Mouse (Mus musculus): ENCODE results near the gene Fam163a. TPM values are rescaled to one million over a fixed set of nuclear protein-coding genes. Genes with fewer than 3 reads are reported as not detected.

Fam163a gene
- total RNA-seq, 1 experiment, result 0.09 TPM

- Histone ChIP-seq H3K36me3 (ENCODE audit: control insufficient read depth, insufficient read depth, low read length, poor library complexity, severe bottlenecking) (no peaks in the 10 kb centered on the region), H3K9me3 (ENCODE audit: control insufficient read depth, insufficient read depth, low read depth, low read length) (no peaks in the 10 kb centered on the region), H3K27ac (ENCODE audit: insufficient read depth, low read depth, low read length, poor library complexity, severe bottlenecking) (no peak overlapping the region), H3K4me3 (ENCODE audit: insufficient read depth in 1 of 2, low read depth in 1 of 2, low read length in 2 of 2, poor library complexity in 1 of 2, severe bottlenecking in 1 of 2) (no peak overlapping the region), H3K4me1 (ENCODE audit: control insufficient read depth in 2 of 2, insufficient read depth in 2 of 2, low read length in 2 of 2, poor library complexity in 1 of 2) (no peaks in the 10 kb centered on the region), H3K9ac (ENCODE audit: insufficient read depth, low read depth, low read length, poor library complexity, severe bottlenecking) (no peak overlapping the region)
- DNase-seq (ENCODE audit: low read depth, low spot score), result no peak
- no peak for TF ChIP-seq ZNF384 (IDR thresholded peaks at IDR 0.05; ENCODE audit: low read depth, low read length)
- no peak for TF ChIP-seq HCFC1 (IDR thresholded peaks at IDR 0.05; ENCODE audit: borderline replicate concordance, insufficient read depth, low read length)
- TF ChIP-seq MAFK (IDR thresholded peaks at IDR 0.05; ENCODE audit: insufficient read depth, low read depth, low read length), result no peak
- no peak for TF ChIP-seq CHD2 (IDR thresholded peaks at IDR 0.05; ENCODE audit: low read depth, low read length)
- no peak for TF ChIP-seq ZC3H11A (IDR thresholded peaks at IDR 0.05; ENCODE audit: borderline replicate concordance, low read depth, low read length)
- in situ Hi-C loops (cut with MboI; ENCODE audit: low sequenced_read_pairs in 2 of 2, unreplicated experiment in 2 of 2), result no loop called here
Observed at GRCm38 (mm10) chr1:156116770-156117169, 88.1 kb downstream of the Fam163a start.

DNA sequence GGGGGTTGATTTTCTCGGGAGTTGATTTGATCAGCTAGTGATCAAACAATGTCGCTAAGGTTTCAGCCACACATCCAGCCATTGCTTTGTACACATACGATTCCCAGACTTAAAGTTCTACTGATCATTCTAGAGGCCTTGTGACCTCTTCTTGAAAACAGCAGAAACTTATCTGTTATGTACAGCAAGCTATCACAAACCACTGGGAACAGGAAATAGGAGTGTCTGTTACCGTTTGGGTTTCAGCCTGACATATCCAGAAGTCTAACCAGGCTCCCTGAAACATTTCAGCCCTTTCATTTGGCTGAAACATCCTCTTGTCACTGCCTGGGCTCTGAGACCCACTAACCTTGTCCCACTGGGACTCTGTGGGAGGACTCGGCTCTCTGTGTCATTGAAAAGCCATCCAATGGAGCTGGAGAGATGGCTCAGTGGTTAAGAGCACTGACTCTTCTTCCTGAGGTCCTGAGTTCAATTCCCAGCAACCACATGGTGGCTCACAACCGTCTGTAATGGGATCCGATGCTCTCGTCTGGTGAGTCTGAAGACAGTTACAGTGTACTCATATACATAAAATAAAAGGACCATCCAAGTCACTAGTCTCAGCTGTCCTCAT, 90.8 kb downstream of the Fam163a start:
- H3K9ac ChIP-seq (ENCODE audit: insufficient read depth, low read depth, low read length, poor library complexity, severe bottlenecking), result no peak overlapping the region
- no peak overlapping the region for H3K4me3 ChIP-seq (ENCODE audit: insufficient read depth in 1 of 2, low read depth in 1 of 2, low read length in 2 of 2, poor library complexity in 1 of 2, severe bottlenecking in 1 of 2)
- no peaks in the 10 kb centered on the region; a peak in 1 of 4 replicates for H3K4me1 ChIP-seq (ENCODE audit: control insufficient read depth in 2 of 2, insufficient read depth in 2 of 2, low read length in 2 of 2, poor library complexity in 1 of 2)
- H3K9me3 ChIP-seq (ENCODE audit: control insufficient read depth, insufficient read depth, low read depth, low read length), result no peaks in the 10 kb centered on the region
- TF ChIP-seq HCFC1 (IDR thresholded peaks at IDR 0.05; ENCODE audit: borderline replicate concordance, insufficient read depth, low read length), result no peak
- TF ChIP-seq ZNF384 (IDR thresholded peaks at IDR 0.05; ENCODE audit: low read depth, low read length), result no peak
- TF ChIP-seq MAFK (IDR thresholded peaks at IDR 0.05; ENCODE audit: insufficient read depth, low read depth, low read length), result no peak
- no peak for TF ChIP-seq CHD2 (IDR thresholded peaks at IDR 0.05; ENCODE audit: low read depth, low read length)
- TF ChIP-seq ZC3H11A (IDR thresholded peaks at IDR 0.05; ENCODE audit: borderline replicate concordance, low read depth, low read length), result no peak
- no peak overlapping the region for H3K27ac ChIP-seq (ENCODE audit: insufficient read depth, low read depth, low read length, poor library complexity, severe bottlenecking)
- H3K36me3 ChIP-seq (ENCODE audit: control insufficient read depth, insufficient read depth, low read length, poor library complexity, severe bottlenecking), result no peaks in the 10 kb centered on the region
- in situ Hi-C loops (cut with MboI; ENCODE audit: low sequenced_read_pairs in 2 of 2, unreplicated experiment in 2 of 2), result no loop called here
- no peak for DNase-seq (ENCODE audit: low read depth, low spot score)

GRCm38 (mm10) chr1:156112142-156112541, 92.7 kb downstream of the Fam163a start:
- H3K27ac ChIP-seq (ENCODE audit: insufficient read depth, low read depth, low read length, poor library complexity, severe bottlenecking), result no peak overlapping the region
- TF ChIP-seq ZNF384 (IDR thresholded peaks at IDR 0.05; ENCODE audit: low read depth, low read length) (no peak), ZC3H11A (IDR thresholded peaks at IDR 0.05; ENCODE audit: borderline replicate concordance, low read depth, low read length) (no peak), HCFC1 (IDR thresholded peaks at IDR 0.05; ENCODE audit: borderline replicate concordance, insufficient read depth, low read length) (no peak), CHD2 (IDR thresholded peaks at IDR 0.05; ENCODE audit: low read depth, low read length) (no peak), MAFK (IDR thresholded peaks at IDR 0.05; ENCODE audit: insufficient read depth, low read depth, low read length) (no peak)
- DNase-seq (ENCODE audit: low read depth, low spot score), result no peak
- no peaks in the 10 kb centered on the region for H3K9me3 ChIP-seq (ENCODE audit: control insufficient read depth, insufficient read depth, low read depth, low read length)
- H3K4me1 ChIP-seq (ENCODE audit: control insufficient read depth in 2 of 2, insufficient read depth in 2 of 2, low read length in 2 of 2, poor library complexity in 1 of 2), result peaks cover 0 to 1% of the 10 kb centered on the region in 2 experiments; a peak in 1 of 4 replicates
- H3K9ac ChIP-seq (ENCODE audit: insufficient read depth, low read depth, low read length, poor library complexity, severe bottlenecking), result no peak overlapping the region
- in situ Hi-C loops (cut with MboI; ENCODE audit: low sequenced_read_pairs in 2 of 2, unreplicated experiment in 2 of 2), result no loop called here
- H3K4me3 ChIP-seq (ENCODE audit: insufficient read depth in 1 of 2, low read depth in 1 of 2, low read length in 2 of 2, poor library complexity in 1 of 2, severe bottlenecking in 1 of 2), result peak overlapping the region in 1 of 2 experiments; percentile 31; a peak in 1 of 4 replicates
- H3K36me3 ChIP-seq (ENCODE audit: control insufficient read depth, insufficient read depth, low read length, poor library complexity, severe bottlenecking), result no peaks in the 10 kb centered on the region

DNA sequence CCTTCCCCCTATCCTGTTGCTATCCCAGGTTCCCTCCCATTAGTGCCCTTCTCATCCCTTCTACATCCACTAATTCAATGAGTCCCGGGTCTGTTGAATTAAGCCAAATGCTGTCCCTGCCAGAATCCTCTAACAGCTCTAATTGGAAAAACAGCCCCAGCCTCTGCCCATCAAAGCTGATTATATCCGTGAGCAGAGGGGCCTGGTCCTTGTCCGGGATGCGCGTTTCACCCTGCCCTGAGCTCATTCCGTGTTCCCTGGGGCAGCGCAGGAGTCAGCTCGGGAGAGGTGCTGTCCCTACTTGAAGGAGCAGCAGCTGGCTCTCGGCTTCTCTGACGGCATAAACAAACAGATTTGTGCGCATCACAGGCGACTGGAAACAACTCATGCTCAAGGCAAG, 93.1 kb downstream of the Fam163a start:
- Histone ChIP-seq H3K4me3 (ENCODE audit: insufficient read depth in 1 of 2, low read depth in 1 of 2, low read length in 2 of 2, poor library complexity in 1 of 2, severe bottlenecking in 1 of 2) (peak overlapping the region in 1 of 2 experiments; percentile 31; a peak in 2 of 4 replicates), H3K9ac (ENCODE audit: insufficient read depth, low read depth, low read length, poor library complexity, severe bottlenecking) (0 out of 2 replicates have a peak overlapping the region, but pooled peaks have one; percentile 10), H3K27ac (ENCODE audit: insufficient read depth, low read depth, low read length, poor library complexity, severe bottlenecking) (no peak overlapping the region), H3K4me1 (ENCODE audit: control insufficient read depth in 2 of 2, insufficient read depth in 2 of 2, low read length in 2 of 2, poor library complexity in 1 of 2) (peaks cover 0 to 1% of the 10 kb centered on the region in 2 experiments; a peak in 1 of 4 replicates), H3K9me3 (ENCODE audit: control insufficient read depth, insufficient read depth, low read depth, low read length) (no peaks in the 10 kb centered on the region), H3K36me3 (ENCODE audit: control insufficient read depth, insufficient read depth, low read length, poor library complexity, severe bottlenecking) (no peaks in the 10 kb centered on the region)
- TF ChIP-seq ZNF384 (IDR thresholded peaks at IDR 0.05; ENCODE audit: low read depth, low read length), result no peak
- no peak for TF ChIP-seq HCFC1 (IDR thresholded peaks at IDR 0.05; ENCODE audit: borderline replicate concordance, insufficient read depth, low read length)
- TF ChIP-seq CHD2 (IDR thresholded peaks at IDR 0.05; ENCODE audit: low read depth, low read length), result no peak
- TF ChIP-seq MAFK (IDR thresholded peaks at IDR 0.05; ENCODE audit: insufficient read depth, low read depth, low read length), result no peak
- no peak for TF ChIP-seq ZC3H11A (IDR thresholded peaks at IDR 0.05; ENCODE audit: borderline replicate concordance, low read depth, low read length)
- DNase-seq (ENCODE audit: low read depth, low spot score), result no peak
- in situ Hi-C loops (cut with MboI; ENCODE audit: low sequenced_read_pairs in 2 of 2, unreplicated experiment in 2 of 2), result no loop called here

Data from ES-E14 (cell line).